Mouse (Mus musculus): ENCODE data around the gene Insl3. TPM values are rescaled to one million over a fixed set of nuclear protein-coding genes. Genes with fewer than 3 reads are reported as not detected.

Insl3 gene
- 0.39 and 0.50 TPM in 2 replicates for polyA plus RNA-seq (2016; fragmentation: Nextera tagmentation; extraction: Ambion mirVana)

GRCm38 (mm10) chr8:71689028-71689427 lies at the start of gene Insl3:
TSS of gene Insl3 (plus strand) at chr8:71689214.
- WGBS, result 6% methylated on average over 33 of the region's 33 CpGs
- Histone ChIP-seq H3K4me1 (peaks cover 26% of the 10 kb centered on the region), H3K4me3 (no peak within 1 kb of the TSS), H3K9ac (no peak within 1 kb of the TSS), H3K4me2 (replicated peaks) (no peak within 1 kb of the TSS), H3K36me3 (no peaks in the 10 kb centered on the region), H3K27me3 (peaks cover 100% of the 10 kb centered on the region), H3K9me3 (no peaks in the 10 kb centered on the region; the same call in 1 of the 2 replicates), H3K27ac (no peak within 1 kb of the TSS)
- ATAC-seq (ENCODE audit: insufficient number of reproducible peaks, insufficient read depth, low FRiP score, low TSS enrichment), result no peak

- Histone ChIP-seq H3K27ac (no peak overlapping the region), H3K4me1 (peaks cover 5% of the 10 kb centered on the region; the same call in 1 of the 2 replicates), H3K36me3 (no peaks in the 10 kb centered on the region), H3K9me3 (no peaks in the 10 kb centered on the region), H3K4me2 (replicated peaks) (no peak overlapping the region), H3K9ac (no peak overlapping the region), H3K4me3 (no peak overlapping the region), H3K27me3 (peaks cover 12% of the 10 kb centered on the region; the same call in 1 of the 2 replicates)
- WGBS, result 90% methylated on average over 4 of the region's 4 CpGs
- no peak for ATAC-seq (ENCODE audit: insufficient number of reproducible peaks, insufficient read depth, low FRiP score, low TSS enrichment)
These were observed 49.7 kb upstream of the Insl3 start for GRCm38 (mm10) chr8:71639318-71639717.

- no peak overlapping the region for H3K9ac ChIP-seq
- no peak overlapping the region for H3K4me3 ChIP-seq
- H3K36me3 ChIP-seq, result no peaks in the 10 kb centered on the region
- WGBS, result 76% methylated on average over 9 of the region's 9 CpGs
- H3K4me2 ChIP-seq (replicated peaks), result no peak overlapping the region
- H3K4me1 ChIP-seq, result no peaks in the 10 kb centered on the region
- no peak overlapping the region for H3K27ac ChIP-seq
- H3K9me3 ChIP-seq, result no peaks in the 10 kb centered on the region
- no peaks in the 10 kb centered on the region for H3K27me3 ChIP-seq
- no peak for ATAC-seq (ENCODE audit: insufficient number of reproducible peaks, insufficient read depth, low FRiP score, low TSS enrichment)
These were observed 43.5 kb upstream of the Insl3 start for GRCm38 (mm10) chr8:71645510-71645909.

GRCm38 (mm10) chr8:71654600-71654999 lies 34.4 kb upstream of the Insl3 start:
- Histone ChIP-seq H3K9me3 (no peaks in the 10 kb centered on the region), H3K4me2 (replicated peaks) (peak overlapping the region; percentile 23), H3K27me3 (peaks cover 78% of the 10 kb centered on the region), H3K36me3 (no peaks in the 10 kb centered on the region), H3K27ac (no peak overlapping the region), H3K4me3 (peak overlapping the region; percentile 9; the same call in 1 of the 2 replicates), H3K9ac (no peak overlapping the region), H3K4me1 (0 out of 2 replicates have a peak, but pooled peaks cover 5% of the 10 kb centered on the region)
- WGBS, result 2% methylated on average over 24 of the region's 24 CpGs
- ATAC-seq (ENCODE audit: insufficient number of reproducible peaks, insufficient read depth, low FRiP score, low TSS enrichment), result no peak

- Histone ChIP-seq H3K36me3 (no peaks in the 10 kb centered on the region), H3K4me1 (0 out of 2 replicates have a peak, but pooled peaks cover 5% of the 10 kb centered on the region), H3K9me3 (no peaks in the 10 kb centered on the region), H3K4me2 (replicated peaks) (no peak overlapping the region), H3K9ac (no peak overlapping the region), H3K27me3 (peaks cover 93% of the 10 kb centered on the region), H3K27ac (no peak overlapping the region), H3K4me3 (no peak overlapping the region)
- 18% methylated on average over 9 of the region's 9 CpGs for WGBS
- no peak for ATAC-seq (ENCODE audit: insufficient number of reproducible peaks, insufficient read depth, low FRiP score, low TSS enrichment)
These were observed 31.2 kb upstream of the Insl3 start for GRCm38 (mm10) chr8:71657816-71658215.

- H3K9ac ChIP-seq, result no peak overlapping the region
- 32% methylated on average over 17 of the region's 17 CpGs for WGBS
- ATAC-seq (ENCODE audit: insufficient number of reproducible peaks, insufficient read depth, low FRiP score, low TSS enrichment), result no peak
- no peak overlapping the region for H3K27ac ChIP-seq
- no peaks in the 10 kb centered on the region for H3K36me3 ChIP-seq
- H3K4me3 ChIP-seq, result no peak overlapping the region
- 0 out of 2 replicates have a peak, but pooled peaks cover 5% of the 10 kb centered on the region for H3K4me1 ChIP-seq
- H3K9me3 ChIP-seq, result no peaks in the 10 kb centered on the region
- H3K4me2 ChIP-seq (replicated peaks), result no peak overlapping the region
- peaks cover 86% of the 10 kb centered on the region for H3K27me3 ChIP-seq
These were observed 30.4 kb upstream of the Insl3 start for GRCm38 (mm10) chr8:71658515-71659049.

- Histone ChIP-seq H3K36me3 (no peaks in the 10 kb centered on the region), H3K4me1 (0 out of 2 replicates have a peak, but pooled peaks cover under 1% of the 10 kb centered on the region), H3K4me3 (no peak overlapping the region), H3K9ac (no peak overlapping the region), H3K27me3 (peaks cover 74% of the 10 kb centered on the region), H3K4me2 (replicated peaks) (no peak overlapping the region), H3K27ac (no peak overlapping the region), H3K9me3 (no peaks in the 10 kb centered on the region)
- no peak for ATAC-seq (ENCODE audit: insufficient number of reproducible peaks, insufficient read depth, low FRiP score, low TSS enrichment)
- 71% methylated on average over 1 of the region's 1 CpGs for WGBS
These were observed 29.3 kb upstream of the Insl3 start for GRCm38 (mm10) chr8:71659751-71660150.

GRCm38 (mm10) chr8:71660325-71661120 lies 28.5 kb upstream of the Insl3 start:
- Histone ChIP-seq H3K4me2 (replicated peaks) (peak overlapping the region; percentile 12; the same call in 1 of the 2 replicates), H3K27ac (no peak overlapping the region), H3K36me3 (no peaks in the 10 kb centered on the region), H3K4me1 (no peaks in the 10 kb centered on the region; the same call in 1 of the 2 replicates), H3K4me3 (no peak overlapping the region), H3K9me3 (no peaks in the 10 kb centered on the region), H3K27me3 (peaks cover 67% of the 10 kb centered on the region), H3K9ac (no peak overlapping the region)
- peak; percentile 37; the same call in 1 of the 2 replicates for ATAC-seq (ENCODE audit: insufficient number of reproducible peaks, insufficient read depth, low FRiP score, low TSS enrichment)
- 6% methylated on average over 36 of the region's 36 CpGs for whole genome bisulfite sequencing

GRCm38 (mm10) chr8:71665331-71666130 lies 23.5 kb upstream of the Insl3 start:
- Histone ChIP-seq H3K9me3 (no peaks in the 10 kb centered on the region), H3K4me2 (replicated peaks) (peak overlapping the region; percentile 31), H3K4me3 (no peak overlapping the region), H3K27me3 (peaks cover 58% of the 10 kb centered on the region), H3K27ac (no peak overlapping the region), H3K9ac (no peak overlapping the region), H3K4me1 (peaks cover 15% of the 10 kb centered on the region), H3K36me3 (no peaks in the 10 kb centered on the region)
- ATAC-seq (ENCODE audit: insufficient number of reproducible peaks, insufficient read depth, low FRiP score, low TSS enrichment), result 0 out of 2 replicates have a peak, but pooled peaks have one; percentile 22
- 3% methylated on average over 22 of the region's 22 CpGs for WGBS

- ATAC-seq (ENCODE audit: insufficient number of reproducible peaks, insufficient read depth, low FRiP score, low TSS enrichment), result no peak
- WGBS, result 35% methylated on average over 1 of the region's 1 CpGs
- H3K27ac ChIP-seq, result no peak overlapping the region
These were observed 22.2 kb upstream of the Insl3 start for GRCm38 (mm10) chr8:71666855-71667254.

GRCm38 (mm10) chr8:71667256-71667655 lies 21.8 kb upstream of the Insl3 start:
- H3K27me3 ChIP-seq, result peaks cover 54% of the 10 kb centered on the region
- H3K4me2 ChIP-seq (replicated peaks), result no peak overlapping the region
- no peak overlapping the region for H3K4me3 ChIP-seq
- no peak overlapping the region for H3K27ac ChIP-seq
- peaks cover 23% of the 10 kb centered on the region for H3K4me1 ChIP-seq
- WGBS, result 54% methylated on average over 5 of the region's 5 CpGs
- H3K9ac ChIP-seq, result no peak overlapping the region
- no peaks in the 10 kb centered on the region for H3K36me3 ChIP-seq
- H3K9me3 ChIP-seq, result no peaks in the 10 kb centered on the region
- no peak for ATAC-seq (ENCODE audit: insufficient number of reproducible peaks, insufficient read depth, low FRiP score, low TSS enrichment)

More at GRCm38 (mm10) chr8:71666855-71667254, 22.2 kb upstream of the Insl3 start:
- no peak overlapping the region for H3K4me2 ChIP-seq (replicated peaks)
- H3K9ac ChIP-seq, result no peak overlapping the region
- H3K4me3 ChIP-seq, result no peak overlapping the region
- H3K27me3 ChIP-seq, result peaks cover 58% of the 10 kb centered on the region
- peaks cover 23% of the 10 kb centered on the region for H3K4me1 ChIP-seq
- no peaks in the 10 kb centered on the region for H3K36me3 ChIP-seq
- no peaks in the 10 kb centered on the region for H3K9me3 ChIP-seq
